Mouse (Mus musculus) neural tube, embryonic 14.5 days (tissue): Measurements from ENCODE around the gene Olfr763. TPM values are rescaled to one million over a fixed set of nuclear protein-coding genes. Genes with fewer than 3 reads are reported as not detected.
"Not testable (repeated sequence)": the region's sequence is repeated elsewhere in the genome, so short reads cannot be mapped to it uniquely, and the experiment has no call there.

Experiments used
- ATAC-seq: fragments of 200-750 bp; cut with Nextera tagmentation; 2 replicates; pipeline ENCODE4 v1.8.0; 2017; ENCODE audit warnings: low read depth, mild to moderate bottlenecking, moderate TSS enrichment, moderate library complexity
- H3K27ac ChIP-seq: fragments of 300-500 bp; sonication (generic); 2 replicates; pipeline ENCODE4 v1.5.1; 2014; ENCODE audit warnings: low read depth, mild to moderate bottlenecking, control low read depth, low read length, moderate library complexity, mixed read lengths
- H3K27me3 ChIP-seq: fragments of 300-500 bp; sonication (generic); 2 replicates; pipeline ENCODE4 v1.6.1; 2014; ENCODE audit warnings: low read length; ENCODE audit not compliant: control insufficient read depth, insufficient read depth
- H3K36me3 ChIP-seq: fragments of 300-500 bp; sonication (generic); 2 replicates; pipeline ENCODE4 v1.6.1; 2014; ENCODE audit warnings: low read length, mixed read lengths; ENCODE audit not compliant: control insufficient read depth, insufficient read depth
- H3K4me1 ChIP-seq: fragments of 300-500 bp; sonication (generic); 2 replicates; pipeline ENCODE4 v1.6.1; 2014; ENCODE audit warnings: low read length; ENCODE audit not compliant: control insufficient read depth, insufficient read depth
- H3K4me2 ChIP-seq: fragments of 300-500 bp; sonication (generic); 2 replicates; pipeline ENCODE4 v1.6.1; 2014; ENCODE audit warnings: mild to moderate bottlenecking, low read depth, low read length, control low read depth
- H3K4me3 ChIP-seq: fragments of 300-500 bp; sonication (generic); 2 replicates; pipeline ENCODE4 v1.5.1; 2014; ENCODE audit warnings: low read depth, low read length, control low read depth, mixed read lengths
- H3K9ac ChIP-seq: fragments of 300-500 bp; sonication (generic); replicated peaks from 2 replicates; pipeline ENCODE4 v1.6.1; 2014; ENCODE audit warnings: low read depth, mild to moderate bottlenecking, control low read depth, low read length, mixed read lengths
- H3K9me3 ChIP-seq: fragments of 300-500 bp; sonication (generic); 2 replicates; pipeline ENCODE4 v1.6.1; 2016; ENCODE audit warnings: low read length; ENCODE audit not compliant: control insufficient read depth
- WGBS: fragments of 180-500 bp; shearing (Covaris S2); extraction: QIAGEN DNeasy Blood & Tissue Kit; methylation state at CpG from one replicate; pipeline ENCODE4 v1.1.7; 2014; 5-methylcytosine and 5-hydroxymethylcytosine counted together
- polyA plus RNA-seq: library from polyadenylated mRNA; unstranded; fragments of >200 nt; fragmentation: Nextera tagmentation; extraction: Ambion mirVana; gene quantifications from 2 replicates; pipeline ENCODE4 v1.2.1, GENCODE M21; 2014

The Olfr763 gene
- polyA plus RNA-seq, 1 experiment from 2014 or later, result not detected

- not testable (repeated sequence) for H3K36me3 ChIP-seq, H3K4me1 ChIP-seq
- WGBS, result 77% methylated on average over 1 of the region's 1 CpGs
These were observed 21.5 kb upstream of the Olfr763 start, which contains the start of gene Olfr9 for GRCm38 (mm10) chr10:128989131-128989530. Gene Olfr9, plus strand, starts transcription at chr10:128989431.

GRCm38 (mm10) chr10:128990129-128990850 is 20.3 kb upstream of the Olfr763 start:
- H3K27me3 ChIP-seq, H3K9me3 ChIP-seq, H3K9ac ChIP-seq, H3K4me3 ChIP-seq, H3K36me3 ChIP-seq, ATAC-seq, H3K27ac ChIP-seq, H3K4me2 ChIP-seq, H3K4me1 ChIP-seq: not testable (repeated sequence)
- WGBS, result 63% methylated on average over 7 of the region's 10 CpGs

More at GRCm38 (mm10) chr10:128989131-128989530, 21.5 kb upstream of the Olfr763 start, which contains the start of gene Olfr9:
- H3K9me3 ChIP-seq, ATAC-seq, H3K27me3 ChIP-seq, H3K9ac ChIP-seq, H3K27ac ChIP-seq, H3K4me3 ChIP-seq, H3K4me2 ChIP-seq: not testable (repeated sequence)

GRCm38 (mm10) chr10:128990994-128991393 is 19.6 kb upstream of the Olfr763 start:
- Histone ChIP-seq H3K36me3 (no peaks in the 10 kb centered on the region), H3K9me3 (no peaks in the 10 kb centered on the region), H3K27ac (no peak overlapping the region), H3K4me1 (no peaks in the 10 kb centered on the region), H3K4me3 (no peak overlapping the region), H3K4me2 (no peak overlapping the region), H3K9ac (no peak overlapping the region), H3K27me3 (no peaks in the 10 kb centered on the region)
- no peak for ATAC-seq

- 87% methylated on average over 1 of the region's 1 CpGs for WGBS
- Histone ChIP-seq H3K9me3 (no peaks in the 10 kb centered on the region), H3K4me1 (no peaks in the 10 kb centered on the region), H3K9ac (no peak overlapping the region), H3K27me3 (no peaks in the 10 kb centered on the region), H3K27ac (no peak overlapping the region), H3K36me3 (no peaks in the 10 kb centered on the region), H3K4me2 (no peak overlapping the region), H3K4me3 (no peak overlapping the region)
- ATAC-seq, result no peak
These were observed 14.8 kb upstream of the Olfr763 start for GRCm38 (mm10) chr10:128995796-128996195.

GRCm38 (mm10) chr10:128996523-128997040 is 14.0 kb upstream of the Olfr763 start:
- WGBS, result 75% methylated on average over 4 of the region's 4 CpGs
- Histone ChIP-seq H3K4me2 (no peak overlapping the region), H3K36me3 (no peaks in the 10 kb centered on the region), H3K9me3 (no peaks in the 10 kb centered on the region), H3K4me1 (no peaks in the 10 kb centered on the region), H3K9ac (no peak overlapping the region), H3K4me3 (no peak overlapping the region), H3K27me3 (no peaks in the 10 kb centered on the region), H3K27ac (no peak overlapping the region)
- ATAC-seq, result no peak

GRCm38 (mm10) chr10:129004032-129004920 is 6.3 kb upstream of the Olfr763 start:
- H3K4me3 ChIP-seq, result no peak overlapping the region
- no peak overlapping the region for H3K9ac ChIP-seq
- no peak overlapping the region for H3K4me2 ChIP-seq
- ATAC-seq, result no peak
- no peaks in the 10 kb centered on the region for H3K27me3 ChIP-seq
- no peaks in the 10 kb centered on the region for H3K4me1 ChIP-seq
- no peaks in the 10 kb centered on the region for H3K36me3 ChIP-seq
- H3K27ac ChIP-seq, result no peak overlapping the region
- 86% methylated on average over 14 of the region's 14 CpGs for WGBS
- H3K9me3 ChIP-seq, result no peaks in the 10 kb centered on the region

GRCm38 (mm10) chr10:129011511-129011910 is 920 bp downstream of the Olfr763 start:
- not testable (repeated sequence) for H3K4me3 ChIP-seq, H3K4me2 ChIP-seq, H3K27me3 ChIP-seq, H3K9ac ChIP-seq, H3K9me3 ChIP-seq, H3K36me3 ChIP-seq, ATAC-seq, H3K4me1 ChIP-seq, H3K27ac ChIP-seq
- WGBS, result 80% methylated on average over 1 of the region's 5 CpGs

GRCm38 (mm10) chr10:129014477-129014876 is 3.9 kb downstream of the Olfr763 start:
- Histone ChIP-seq H3K9me3 (no peaks in the 10 kb centered on the region), H3K36me3 (no peaks in the 10 kb centered on the region), H3K9ac (no peak overlapping the region), H3K4me1 (no peaks in the 10 kb centered on the region), H3K4me3 (no peak overlapping the region), H3K27ac (no peak overlapping the region), H3K27me3 (no peaks in the 10 kb centered on the region), H3K4me2 (no peak overlapping the region)
- ATAC-seq, result no peak

- no peaks in the 10 kb centered on the region for H3K36me3 ChIP-seq
- H3K4me3 ChIP-seq, result no peak overlapping the region
- H3K27me3 ChIP-seq, result no peaks in the 10 kb centered on the region
- no peak; the same call in 1 of the 2 replicates for ATAC-seq
- no peaks in the 10 kb centered on the region for H3K4me1 ChIP-seq
- H3K4me2 ChIP-seq, result no peak overlapping the region
- H3K9ac ChIP-seq, result no peak overlapping the region
- no peaks in the 10 kb centered on the region for H3K9me3 ChIP-seq
- no peak overlapping the region for H3K27ac ChIP-seq
These were observed 12.7 kb downstream of the Olfr763 start for GRCm38 (mm10) chr10:129023319-129023718.
